Mouse (Mus musculus) heart, postnatal 36 days (tissue): ENCODE measurements around the gene Tmco4. TPM values are rescaled to one million over a fixed set of nuclear protein-coding genes. Genes with fewer than 3 reads are reported as not detected.

ENCODE experiments used
- DNase-seq, 2 experiments: peaks; one replicate each; pipeline ENCODE4 v3.0.0; 2021 to 2022
- intact Hi-C: fragments of 180-260 bp; cut with DNase I; formaldehyde crosslinking; loops from one replicate; pipeline ENCODE4 v1.15.1; 2025
- total RNA-seq, 2 experiments: library from RNA; stranded (reverse); gene quantifications; 2 replicates each; pipeline ENCODE4 v1.2.3; 2021

The Tmco4 gene
- 1 to 10 TPM; 8.4 to 10.0 TPM for total RNA-seq

- intact Hi-C loops: no loop called here
- DNase-seq: peak; percentile 79 to 84
Observed at GRCm38 (mm10) chr4:138972827-138973718, at the start of gene Tmco4. Tmco4 (plus strand) TSS chr4:138972888.

- intact Hi-C loops: loop anchor here (10.0 kb wide), 1 partner anchor 409 kb away; no protein-coding TSS in a partner anchor
- DNase-seq: no peak
Observed at GRCm38 (mm10) chr4:138925561-138925960, 47.1 kb upstream of the Tmco4 start.

- no peak for DNase-seq
- intact Hi-C loops: no loop called here
Observed at GRCm38 (mm10) chr4:138933862-138934261, 38.8 kb upstream of the Tmco4 start.

GRCm38 (mm10) chr4:138934456-138935145 is 38.1 kb upstream of the Tmco4 start:
- DNase-seq: no peak
- intact Hi-C loops: no loop called here

- no peak for DNase-seq
- intact Hi-C loops: no loop called here
Observed at GRCm38 (mm10) chr4:138938495-138939269, 34.0 kb upstream of the Tmco4 start.

GRCm38 (mm10) chr4:138939481-138939880 is 33.2 kb upstream of the Tmco4 start:
- intact Hi-C loops: no loop called here
- DNase-seq: no peak

GRCm38 (mm10) chr4:138941401-138941800 is 31.3 kb upstream of the Tmco4 start:
- DNase-seq: no peak
- intact Hi-C loops: no loop called here

- intact Hi-C loops: no loop called here
- no peak for DNase-seq
Observed at GRCm38 (mm10) chr4:138941966-138942365, 30.7 kb upstream of the Tmco4 start.

GRCm38 (mm10) chr4:138943730-138944129 is 29.0 kb upstream of the Tmco4 start:
- peak; percentile 76 to 85 for DNase-seq
- intact Hi-C loops: no loop called here

- no peak for DNase-seq
- intact Hi-C loops: no loop called here
Observed at GRCm38 (mm10) chr4:138948257-138948656, 24.4 kb upstream of the Tmco4 start.

GRCm38 (mm10) chr4:138958612-138959011 is 14.1 kb upstream of the Tmco4 start:
- no peak for DNase-seq
- intact Hi-C loops: no loop called here

- no peak for DNase-seq
- intact Hi-C loops: no loop called here
Observed at GRCm38 (mm10) chr4:138959120-138959519, 13.6 kb upstream of the Tmco4 start.

GRCm38 (mm10) chr4:138959926-138960325 is 12.8 kb upstream of the Tmco4 start:
- no peak for DNase-seq
- intact Hi-C loops: no loop called here

GRCm38 (mm10) chr4:138962719-138963118 is 10.0 kb upstream of the Tmco4 start:
- intact Hi-C loops: no loop called here
- DNase-seq: no peak

- no peak for DNase-seq
- intact Hi-C loops: no loop called here
Observed at GRCm38 (mm10) chr4:138965871-138966270, 6.8 kb upstream of the Tmco4 start.

- intact Hi-C loops: no loop called here
- no peak for DNase-seq
Observed at GRCm38 (mm10) chr4:138966866-138967265, 5.8 kb upstream of the Tmco4 start, which contains the start of gene Rnf186. Rnf186 (plus strand) TSS chr4:138967112.

- DNase-seq: no peak
- intact Hi-C loops: no loop called here
Observed at GRCm38 (mm10) chr4:138967485-138967884, 5.2 kb upstream of the Tmco4 start.

- intact Hi-C loops: no loop called here
Observed at GRCm38 (mm10) chr4:138968772-138969556, 3.7 kb upstream of the Tmco4 start.

GRCm38 (mm10) chr4:138969736-138970135 is 3.0 kb upstream of the Tmco4 start:
- intact Hi-C loops: no loop called here
- DNase-seq: no peak

More at GRCm38 (mm10) chr4:138968772-138969556, 3.7 kb upstream of the Tmco4 start:
- DNase-seq: no peak

- no peak for DNase-seq
- intact Hi-C loops: no loop called here
Observed at GRCm38 (mm10) chr4:138971371-138971770, 1.3 kb upstream of the Tmco4 start.
